Mouse (Mus musculus) kidney, adult 11 months (tissue): ENCODE data around the gene Kcnk10.
"Not testable (repeated sequence)": the region's sequence is repeated elsewhere in the genome, so short reads cannot be mapped to it uniquely, and the experiment has no call there.

ENCODE experiments used
- DNase-seq: peaks from one replicate; pipeline ENCODE4 v3.0.0; 2022

Gene Kcnk10

DNA sequence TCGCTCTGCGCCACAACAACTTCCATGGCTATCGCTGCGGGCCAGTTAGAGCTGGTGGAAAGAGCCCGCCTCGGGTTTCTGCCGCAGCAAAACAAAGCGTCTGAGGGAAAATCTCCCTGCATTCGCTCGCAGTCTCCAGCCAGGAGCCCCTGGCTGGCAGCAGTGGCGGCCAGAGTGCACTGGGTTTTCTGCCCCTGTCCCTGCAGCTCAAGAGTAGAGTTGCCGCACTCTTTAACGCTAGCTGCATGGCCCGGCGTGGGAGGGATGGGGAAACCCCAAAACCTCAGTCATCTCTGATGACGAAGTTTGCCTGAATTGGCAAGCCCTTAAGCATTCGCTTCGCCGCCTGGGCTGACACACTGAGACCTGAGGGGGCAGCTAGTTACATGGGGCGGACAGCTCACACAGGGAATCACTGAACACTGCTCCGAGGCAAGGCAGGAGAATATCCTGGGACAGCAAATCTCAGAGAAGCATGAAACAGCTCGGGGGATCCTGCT lies at the start of gene Kcnk10:
Kcnk10 (minus strand) TSS at position 450 of the 500 bp plus-strand sequence.
- no peak for DNase-seq

DNA sequence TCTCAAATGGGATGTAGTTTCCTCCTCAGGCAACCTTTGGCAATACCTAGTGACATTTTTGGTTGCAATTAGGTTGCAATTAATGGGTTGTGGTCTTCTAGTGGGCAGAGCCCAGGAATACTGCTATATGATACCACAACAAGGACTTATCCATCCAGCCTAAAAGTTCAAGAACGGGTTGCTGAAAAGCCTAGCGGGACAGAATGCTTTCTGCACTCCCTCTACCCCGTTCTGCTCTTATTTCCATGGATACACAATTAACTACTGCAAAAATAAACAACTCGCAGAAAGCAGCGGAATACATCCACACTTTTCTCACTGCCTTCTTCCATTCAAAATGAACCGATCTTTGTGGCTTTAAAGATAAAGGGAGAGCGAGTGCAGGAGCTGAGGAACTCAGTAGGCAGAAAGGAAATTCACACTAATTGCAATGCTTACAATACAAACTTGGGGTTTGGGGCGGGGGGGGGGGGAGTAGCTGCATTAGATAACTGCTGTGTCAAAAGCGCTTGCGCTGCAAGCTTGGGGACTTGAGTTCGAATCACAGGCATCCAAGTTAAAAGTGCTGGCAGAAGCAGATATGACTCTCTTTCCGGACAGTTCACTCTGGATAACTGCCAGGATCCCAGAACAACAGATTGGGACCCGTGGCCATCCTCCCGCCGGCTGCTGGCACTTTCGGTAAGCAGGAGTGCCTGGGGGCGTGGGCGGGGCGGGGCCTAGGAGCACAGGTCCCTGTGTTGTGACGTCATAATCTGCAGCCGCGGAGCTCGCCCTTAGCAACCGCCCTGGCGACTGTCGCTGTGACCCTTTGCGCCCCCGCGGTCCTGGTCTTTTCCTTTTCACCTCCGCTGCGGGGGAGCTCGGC lies 49.5 kb upstream of the Kcnk10 start, which contains the start of gene Spata7:
Spata7 (plus strand) TSS at position 766 of the 868 bp plus-strand sequence.
- DNase-seq = peak; percentile 84

DNA sequence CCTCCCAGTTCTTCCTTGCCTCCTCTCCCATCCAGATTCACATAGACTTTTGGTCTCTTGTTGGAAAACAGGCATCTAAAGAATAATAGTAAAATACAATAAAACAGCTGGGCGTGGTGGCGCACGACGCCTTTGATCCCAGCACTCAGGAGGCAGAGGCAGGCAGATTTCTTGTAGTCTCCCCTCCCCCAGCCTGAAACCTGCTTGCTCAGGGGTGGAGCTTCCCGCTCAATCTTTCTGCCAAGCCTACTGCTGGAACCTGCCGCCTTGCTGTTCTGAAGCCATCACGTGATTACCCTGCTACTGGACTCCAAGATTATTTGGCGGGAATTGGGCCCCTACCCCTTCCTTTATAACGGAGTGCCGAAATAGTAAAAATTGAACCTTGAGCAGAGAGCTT lies 45.2 kb upstream of the Kcnk10 start:
- not testable (repeated sequence) for DNase-seq

DNA sequence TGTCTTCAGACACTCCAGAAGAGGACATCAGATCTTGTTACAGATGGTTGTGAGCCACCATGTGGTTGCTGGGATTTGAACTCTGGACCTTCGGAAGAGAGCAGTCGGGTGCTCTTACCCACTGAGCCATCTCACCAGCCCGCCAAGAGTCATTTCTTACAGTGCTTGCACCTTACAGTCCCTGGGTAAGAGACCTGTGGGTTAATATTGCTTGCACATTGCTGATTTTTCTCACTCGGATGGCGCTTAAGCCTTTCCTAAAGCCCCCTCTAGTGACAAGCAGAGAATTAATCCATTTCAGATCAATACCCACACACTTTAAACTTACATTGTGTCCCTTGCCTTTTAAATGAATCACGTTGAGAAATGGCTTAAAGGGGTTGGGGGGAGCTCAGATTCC lies 42.8 kb upstream of the Kcnk10 start:
- not testable (repeated sequence) for DNase-seq

DNA sequence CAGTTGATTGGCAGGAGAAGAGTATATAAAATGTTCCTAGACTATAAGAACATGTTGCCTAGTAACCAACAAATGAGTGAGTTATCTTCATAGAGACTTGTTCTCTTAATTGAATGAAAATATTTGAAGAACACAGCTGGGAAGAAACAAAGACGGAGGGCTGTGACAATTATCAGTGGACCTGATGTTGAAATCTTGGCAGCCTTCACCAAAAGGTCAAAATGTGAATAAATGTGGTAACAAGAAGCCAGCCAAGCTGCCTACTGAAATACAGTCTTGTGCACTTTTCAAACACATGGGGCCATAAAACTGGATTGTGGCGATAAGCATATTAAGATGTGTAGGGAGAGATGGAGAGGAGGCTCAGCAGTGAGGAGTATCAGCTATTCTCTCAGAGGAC lies 41.4 kb upstream of the Kcnk10 start:
- no peak for DNase-seq

DNA sequence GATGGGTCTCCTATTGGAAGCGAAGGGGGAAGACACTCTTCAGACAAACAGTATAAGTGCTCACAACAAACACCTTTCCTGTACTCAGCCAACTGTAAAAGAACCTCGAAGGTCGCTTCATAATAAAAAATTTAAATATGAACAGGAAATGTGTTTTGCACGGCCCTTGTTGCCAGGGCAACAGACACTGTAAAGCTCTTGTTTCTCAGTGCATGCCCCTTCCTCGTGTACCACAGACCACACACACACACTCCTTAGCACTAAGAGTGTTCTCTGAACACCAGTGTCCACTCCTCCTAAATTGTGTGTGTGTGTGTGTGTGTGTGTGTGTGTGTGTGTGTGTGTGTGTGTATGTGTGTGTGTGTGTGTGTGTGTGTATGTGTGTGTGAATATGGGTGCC lies 37.6 kb upstream of the Kcnk10 start:
- no peak for DNase-seq

DNA sequence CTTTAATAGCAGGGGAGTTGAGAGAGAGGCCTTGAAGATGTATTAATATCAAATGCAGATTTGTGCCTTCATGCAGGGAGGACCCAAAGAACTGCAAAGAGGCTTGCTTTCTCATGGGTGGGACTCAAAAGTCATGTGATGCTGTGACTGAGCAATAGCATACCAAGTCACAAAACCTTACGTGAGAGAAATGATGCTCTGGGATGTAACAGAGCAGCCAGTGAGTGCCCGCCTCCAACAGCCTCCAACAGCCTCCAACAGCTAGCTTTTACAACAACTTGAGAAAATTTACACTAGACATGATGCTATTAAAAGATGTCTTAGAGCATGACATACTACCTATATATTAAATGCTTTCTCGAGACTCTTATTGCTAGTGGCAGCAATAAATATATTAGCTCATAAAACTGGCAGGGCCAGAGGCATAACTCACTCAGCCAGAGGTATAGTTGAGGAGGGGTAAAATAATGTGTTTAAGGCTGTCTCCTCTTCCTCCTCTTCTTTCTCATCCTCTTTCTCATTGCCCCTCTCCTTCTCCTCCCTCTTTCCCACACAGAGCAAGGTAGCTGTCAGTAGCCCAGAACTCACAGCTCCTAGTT lies 36.9 kb upstream of the Kcnk10 start:
- no peak for DNase-seq

DNA sequence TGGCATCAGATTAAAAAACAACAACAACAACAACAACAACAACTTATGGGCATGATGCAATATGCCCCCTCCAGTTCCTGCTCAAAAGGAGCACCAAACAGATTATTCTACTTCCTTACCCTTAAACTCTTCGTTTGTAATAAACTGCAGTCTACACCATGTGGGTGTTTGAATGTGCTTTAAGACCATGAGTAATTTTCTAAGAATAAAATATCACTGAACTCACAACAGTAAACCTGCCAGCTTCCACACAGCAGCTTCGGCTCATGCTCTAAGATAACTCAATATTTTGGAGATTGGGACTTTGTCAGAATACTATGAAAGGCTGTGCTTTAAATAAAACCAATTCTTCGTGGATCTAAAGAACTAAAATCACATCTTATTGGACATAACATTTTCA lies 32.2 kb upstream of the Kcnk10 start:
- DNase-seq = no peak

DNA sequence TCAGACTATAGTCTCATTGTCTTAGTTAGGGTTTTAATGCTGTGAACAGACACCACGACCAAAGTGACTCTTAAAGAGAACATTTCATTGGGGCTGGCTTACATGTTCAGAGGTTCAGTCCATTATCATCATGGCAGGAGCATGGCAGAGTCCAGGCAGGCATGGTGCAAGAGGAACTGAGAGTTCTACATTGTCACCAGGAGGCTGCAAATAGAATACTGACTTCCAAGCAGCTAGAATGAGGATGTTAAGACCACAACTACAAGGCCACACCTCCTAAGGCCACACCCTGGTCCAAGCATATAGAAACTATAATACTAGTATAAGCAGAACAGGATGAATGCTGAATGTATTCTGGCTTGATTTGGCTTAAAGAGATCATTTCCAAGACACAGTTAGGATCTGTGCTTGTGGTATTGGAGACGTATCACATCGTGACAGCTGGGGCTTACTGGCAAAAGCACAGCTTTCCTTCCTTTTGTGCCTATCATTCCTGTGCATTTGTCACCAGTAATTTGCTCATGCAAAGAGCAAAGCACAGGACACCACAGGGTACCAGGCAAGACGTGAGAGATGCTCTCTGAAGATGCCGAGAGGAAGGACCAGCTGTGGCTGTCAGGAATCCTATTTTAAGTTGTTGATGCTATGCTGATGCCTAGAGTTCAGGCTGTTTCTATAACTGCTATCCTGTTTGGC lies 28.6 kb upstream of the Kcnk10 start:
- no peak for DNase-seq

DNA sequence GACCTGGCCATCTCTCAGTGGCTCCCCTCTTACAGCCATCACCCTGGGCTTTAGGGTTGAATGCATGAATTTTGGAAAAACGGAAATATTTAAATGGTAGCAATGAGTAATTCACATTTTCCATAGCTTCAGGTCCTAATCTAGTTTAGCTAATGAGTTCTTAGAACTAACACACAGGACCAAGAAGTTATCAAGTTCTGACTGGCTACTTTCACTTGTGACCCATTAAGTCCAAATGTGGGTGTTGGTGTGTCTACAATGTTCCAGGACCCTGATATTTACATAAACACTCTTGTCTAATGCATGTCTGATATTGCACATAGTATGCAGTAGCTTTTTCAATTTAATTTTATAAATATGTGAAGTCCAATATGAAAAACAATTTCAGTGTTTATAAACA lies 27.2 kb upstream of the Kcnk10 start:
- DNase-seq = no peak

DNA sequence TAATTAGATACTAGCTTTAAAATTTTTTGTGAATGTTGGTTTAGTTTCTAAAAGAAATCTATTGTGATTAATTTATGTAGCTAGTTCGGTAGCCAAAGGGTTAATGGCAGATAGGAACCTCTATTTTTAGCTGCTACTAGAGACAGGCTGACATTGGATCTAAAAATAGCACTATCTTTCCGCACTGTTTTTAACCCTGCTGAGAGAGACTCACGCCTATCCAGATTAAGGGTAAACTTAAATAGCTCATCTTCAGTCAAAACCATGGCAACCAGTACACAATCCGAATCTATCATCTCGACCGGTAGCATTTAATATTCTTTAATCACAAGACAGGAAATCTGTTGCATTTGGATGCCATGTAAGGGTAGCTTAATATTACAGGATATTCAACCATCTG lies 24.0 kb upstream of the Kcnk10 start:
- DNase-seq = no peak

DNA sequence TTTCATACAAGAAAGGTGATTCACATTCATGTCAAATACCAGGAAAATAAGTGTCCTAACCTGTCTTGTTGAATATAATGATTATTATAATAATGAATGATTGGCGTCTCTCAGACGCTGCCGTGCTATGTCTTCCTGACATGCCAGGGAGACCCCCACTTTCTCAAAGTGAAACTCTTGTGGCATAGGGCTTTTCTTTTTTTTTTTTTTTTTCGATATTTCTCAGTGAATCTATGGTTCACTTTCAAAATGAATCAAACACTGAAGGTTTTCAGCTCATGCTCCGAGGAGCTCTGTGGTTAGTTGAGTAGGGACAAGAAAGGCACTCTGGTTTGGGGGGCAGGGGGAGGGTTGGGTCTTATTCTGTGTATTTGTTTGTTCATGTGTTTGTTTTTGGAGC lies 22.8 kb upstream of the Kcnk10 start:
- no peak for DNase-seq

DNA sequence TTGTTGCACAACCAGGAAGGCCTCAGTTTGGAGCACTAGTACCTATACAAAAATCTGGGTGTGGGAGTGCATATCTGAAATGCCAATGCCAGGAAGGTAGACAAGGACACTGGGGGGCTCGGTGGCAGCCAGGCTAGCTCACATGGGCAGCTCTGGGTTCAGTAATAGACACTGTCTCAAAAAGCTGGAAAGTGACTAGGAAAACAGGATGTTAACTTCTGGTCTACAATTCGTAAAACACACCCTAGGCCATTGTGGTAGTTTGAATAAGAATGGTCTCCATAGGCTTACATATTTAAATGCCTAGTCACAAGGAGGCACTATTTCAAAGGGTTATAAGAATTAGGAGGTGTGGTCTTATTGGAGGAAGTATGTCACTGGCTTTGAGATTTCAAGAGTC lies 12.9 kb upstream of the Kcnk10 start:
- no peak for DNase-seq

DNA sequence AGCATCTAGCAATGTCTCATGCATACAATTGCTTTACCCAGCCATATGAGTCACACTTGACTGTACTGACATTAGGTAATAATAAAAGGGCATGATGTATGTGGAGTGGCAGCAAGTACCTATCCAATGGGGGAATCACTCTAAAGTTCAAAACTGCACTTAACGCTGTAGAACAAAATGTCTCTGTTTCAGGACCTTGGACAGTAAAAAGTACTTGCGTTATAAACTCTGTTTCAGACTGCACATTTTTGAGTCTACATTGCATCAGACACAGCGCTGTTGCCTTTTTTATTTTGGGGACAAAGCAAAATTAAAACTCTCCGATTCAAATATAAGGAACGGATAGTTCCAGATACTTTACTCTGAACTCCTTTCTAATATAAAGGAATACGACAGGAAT lies 10.5 kb upstream of the Kcnk10 start:
- DNase-seq = no peak

DNA sequence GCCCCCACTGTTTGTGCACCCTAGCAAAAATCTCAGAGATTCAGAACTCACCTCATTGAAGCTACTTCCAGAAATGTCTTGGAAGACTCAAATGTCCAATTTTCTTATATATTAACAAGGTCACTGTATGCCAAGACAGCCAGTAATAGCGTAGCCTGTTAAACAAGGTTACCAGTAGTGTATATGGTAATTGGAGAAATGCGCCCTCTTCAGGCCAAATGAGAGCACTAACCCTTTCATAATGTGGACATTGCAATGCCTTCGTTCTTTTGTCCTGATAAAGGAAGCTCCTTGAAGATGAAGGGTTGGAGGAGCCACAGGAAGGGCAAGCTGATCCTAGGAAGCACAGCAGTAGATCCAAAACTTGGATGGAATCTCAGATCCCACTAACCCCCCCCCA lies 7.2 kb upstream of the Kcnk10 start:
- DNase-seq = no peak

DNA sequence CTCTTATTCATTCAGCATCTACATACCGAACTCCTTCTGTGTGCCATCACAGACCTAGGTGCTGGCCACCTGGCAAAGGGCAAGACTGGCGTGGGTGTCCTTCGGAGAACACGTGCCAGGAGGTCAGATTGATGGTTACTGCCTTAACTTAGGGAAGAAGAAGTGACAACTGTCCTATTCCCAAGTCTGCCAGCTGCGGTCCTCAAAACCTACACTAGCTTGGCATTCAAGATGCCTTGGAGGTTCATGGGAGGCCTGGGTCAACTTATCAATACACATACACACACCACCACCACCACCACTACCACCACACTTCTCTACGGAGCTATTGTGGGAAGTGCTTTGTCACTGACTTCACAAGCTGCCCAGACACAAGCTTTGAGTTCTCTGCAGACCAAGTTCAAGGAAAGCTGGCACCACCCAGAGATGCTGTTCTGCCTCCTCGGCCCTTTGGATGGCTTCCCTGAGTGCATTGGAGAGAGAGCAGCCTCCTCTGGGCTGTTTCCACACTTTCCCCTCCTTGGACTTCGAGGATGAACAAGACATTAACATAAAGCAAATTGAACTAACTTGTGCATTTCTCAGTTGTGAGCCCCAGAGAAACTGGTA lies 2.1 kb downstream of the Kcnk10 start:
- DNase-seq = no peak

DNA sequence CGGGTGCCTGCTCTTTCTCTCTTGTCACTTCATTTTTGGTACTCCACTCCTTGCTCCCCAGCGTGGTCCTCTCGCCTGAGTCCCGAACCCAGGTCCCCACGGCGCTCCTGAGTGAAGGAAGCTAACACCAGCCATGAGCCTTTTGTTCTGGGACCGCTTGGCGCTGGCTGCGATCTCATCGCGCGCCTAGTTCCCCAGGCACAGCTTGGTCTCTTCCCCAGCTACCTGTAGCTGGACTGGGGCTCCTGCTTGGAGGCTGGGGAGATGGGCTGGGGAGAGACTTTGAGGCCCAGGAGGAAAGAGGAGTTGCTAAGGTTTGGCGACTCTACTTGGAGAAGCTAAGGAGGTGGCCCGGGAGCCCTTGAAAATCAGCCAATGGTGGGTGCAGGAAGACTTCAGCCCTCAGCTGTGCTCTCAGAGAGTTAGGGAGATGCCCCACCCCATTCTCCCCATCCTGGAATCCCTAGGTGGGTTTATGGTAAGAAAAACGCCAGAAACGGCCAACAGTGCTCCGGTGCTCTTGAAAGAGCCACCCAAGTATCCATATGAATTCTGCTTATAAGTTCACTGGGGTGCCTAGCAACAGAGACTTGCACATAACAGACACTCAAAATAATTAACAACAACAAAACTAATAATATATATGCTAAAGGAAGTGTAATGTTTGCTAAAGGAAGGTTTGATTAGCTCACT lies 2.8 kb downstream of the Kcnk10 start:
- DNase-seq = no peak

DNA sequence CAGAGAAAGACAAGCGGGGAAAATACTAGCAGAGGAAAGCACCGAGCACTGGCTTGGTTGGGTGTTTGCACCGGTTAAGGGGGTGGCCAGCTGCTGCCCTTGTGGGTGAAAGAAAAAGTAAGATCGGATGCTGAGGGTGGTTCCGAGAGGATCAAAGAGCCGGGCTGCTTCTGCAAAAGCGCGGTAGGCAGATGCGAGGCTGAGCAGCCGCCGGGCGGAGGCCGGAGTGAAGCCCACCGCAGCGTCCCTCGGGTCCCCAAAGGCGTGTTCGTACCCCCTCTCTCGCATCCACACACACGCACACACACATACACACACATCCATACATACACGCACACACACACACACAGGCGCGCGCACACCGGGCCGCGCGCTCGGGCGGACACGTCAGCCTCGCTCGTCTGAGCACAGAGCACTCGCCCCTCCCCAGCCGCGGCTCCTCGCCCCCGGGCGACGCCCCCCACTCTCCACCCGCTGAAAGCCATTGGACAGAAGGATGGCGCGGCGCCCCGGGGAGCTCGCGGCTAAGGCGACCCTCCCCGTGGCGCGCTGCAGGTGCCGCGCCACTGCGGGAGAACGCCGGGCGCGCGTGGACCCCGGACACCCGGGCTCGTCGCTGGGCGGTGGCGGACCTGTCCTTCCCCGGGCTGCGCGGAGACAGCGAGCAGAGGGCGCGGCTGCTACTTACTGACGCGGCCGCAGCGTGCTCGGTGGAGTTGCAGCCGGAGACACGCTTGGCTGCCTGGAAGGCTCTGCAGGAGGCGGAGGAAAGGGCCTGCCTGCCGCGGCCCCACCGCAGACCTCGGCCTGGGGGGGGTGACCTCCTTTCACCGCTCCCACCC lies 3.5 kb downstream of the Kcnk10 start:
- no peak for DNase-seq

DNA sequence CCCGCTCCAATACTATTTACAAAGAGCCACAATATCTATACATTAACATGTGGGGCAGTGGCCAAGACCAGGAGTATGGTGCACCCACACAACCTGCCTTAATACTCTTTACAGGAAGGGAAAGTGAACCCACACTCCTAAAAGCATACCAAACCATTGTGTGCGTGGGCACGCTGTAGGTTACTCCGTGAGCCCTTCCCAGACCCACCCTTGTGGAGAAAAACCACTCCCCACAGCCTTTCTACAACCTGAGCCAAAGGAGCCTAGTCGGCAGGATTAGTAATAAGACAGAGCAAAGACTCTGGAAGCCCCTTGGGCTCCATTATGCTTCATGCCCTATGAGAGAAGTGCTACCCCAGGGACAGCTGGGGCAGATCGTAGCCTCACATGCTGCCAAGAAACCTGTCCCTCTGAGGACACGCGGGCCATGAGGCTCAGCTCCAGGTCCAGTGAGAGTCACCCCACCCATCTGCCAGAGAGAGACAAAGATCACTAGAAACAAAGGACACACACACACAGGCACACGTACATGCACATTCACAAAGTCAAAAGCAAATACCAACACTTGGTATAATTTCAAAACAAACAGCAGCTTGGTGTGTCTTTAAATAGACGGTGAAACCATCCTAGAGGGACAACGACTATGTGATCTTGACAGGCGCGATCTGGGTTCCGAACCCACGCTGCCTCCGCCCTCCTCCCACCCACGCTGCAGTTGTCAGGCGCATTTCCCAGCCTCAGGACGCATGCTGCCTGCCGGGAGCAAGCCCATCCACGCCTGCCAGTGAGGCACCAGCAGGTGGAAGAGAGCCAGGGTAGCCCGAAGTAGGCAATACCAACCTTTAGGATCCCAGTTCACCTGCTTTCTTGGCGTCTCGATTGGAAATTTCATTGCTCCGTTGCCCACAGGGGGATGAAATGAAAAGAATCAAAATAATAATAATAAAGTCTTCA lies 4.5 kb downstream of the Kcnk10 start:
- no peak for DNase-seq

DNA sequence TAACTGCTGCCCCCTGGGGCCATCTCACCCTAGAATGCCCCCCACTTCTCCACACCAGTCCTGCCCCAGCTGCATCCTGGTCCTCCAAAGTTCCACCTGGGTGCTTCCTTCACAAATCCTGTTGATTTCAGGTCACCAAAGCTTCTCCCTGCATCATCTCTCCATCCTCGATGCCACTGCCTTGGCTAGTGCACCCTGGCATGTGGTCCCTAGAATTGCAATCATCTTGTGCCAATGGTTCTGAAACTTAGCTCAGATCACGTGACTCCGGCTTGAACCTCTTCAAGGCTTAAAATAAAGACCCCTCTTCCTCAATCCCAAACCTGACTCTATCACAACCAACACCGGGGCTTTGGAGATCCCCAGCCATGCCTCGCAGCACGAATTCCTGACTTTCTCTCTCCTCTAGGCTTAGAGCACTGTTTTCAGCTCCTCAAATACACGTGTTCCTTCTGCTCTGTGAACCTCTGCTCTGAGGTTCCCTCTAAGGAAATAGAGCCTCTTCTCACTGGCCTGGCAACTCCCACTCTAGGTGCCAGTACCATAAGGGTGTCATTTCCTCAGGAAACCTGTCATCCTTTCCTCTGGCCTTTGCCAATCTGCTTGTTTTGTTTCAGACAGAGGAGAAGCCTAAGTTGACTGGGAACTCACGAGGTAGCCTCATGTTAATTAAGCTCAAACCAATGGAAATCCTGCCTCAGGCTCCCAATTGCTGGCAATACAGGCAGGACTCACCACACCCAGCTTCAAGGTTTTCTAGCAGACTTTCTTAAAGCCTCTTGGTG lies 6.0 kb downstream of the Kcnk10 start:
- DNase-seq = no peak
